Mouse (Mus musculus) left cerebral cortex, postnatal 14 days (tissue): ENCODE measurements at regions not wholly inside any gene's neighbourhood (a gene's known extent, or its start where the extent isn't known, plus 50 kb on each side); places are given as distances from the start of the nearest gene placed in this dataset.
A peak's percentile ranks its signal among the peaks of the same experiment; 100 is the strongest.
"Not testable (repeated sequence)": the region's sequence is repeated elsewhere in the genome, so short reads cannot be mapped to it uniquely, and the experiment has no call there.

Experiments used
- DNase-seq, 2 experiments: peaks; one replicate each; pipeline ENCODE4 v3.0.0; 2021 to 2022; ENCODE audit warnings: low spot score in 2 of 2, mixed read lengths in 1 of 2
- intact Hi-C: fragments of 180-260 bp; cut with DNase I; formaldehyde crosslinking; loops from one replicate; pipeline ENCODE4 v1.15.1; 2025

DNA sequence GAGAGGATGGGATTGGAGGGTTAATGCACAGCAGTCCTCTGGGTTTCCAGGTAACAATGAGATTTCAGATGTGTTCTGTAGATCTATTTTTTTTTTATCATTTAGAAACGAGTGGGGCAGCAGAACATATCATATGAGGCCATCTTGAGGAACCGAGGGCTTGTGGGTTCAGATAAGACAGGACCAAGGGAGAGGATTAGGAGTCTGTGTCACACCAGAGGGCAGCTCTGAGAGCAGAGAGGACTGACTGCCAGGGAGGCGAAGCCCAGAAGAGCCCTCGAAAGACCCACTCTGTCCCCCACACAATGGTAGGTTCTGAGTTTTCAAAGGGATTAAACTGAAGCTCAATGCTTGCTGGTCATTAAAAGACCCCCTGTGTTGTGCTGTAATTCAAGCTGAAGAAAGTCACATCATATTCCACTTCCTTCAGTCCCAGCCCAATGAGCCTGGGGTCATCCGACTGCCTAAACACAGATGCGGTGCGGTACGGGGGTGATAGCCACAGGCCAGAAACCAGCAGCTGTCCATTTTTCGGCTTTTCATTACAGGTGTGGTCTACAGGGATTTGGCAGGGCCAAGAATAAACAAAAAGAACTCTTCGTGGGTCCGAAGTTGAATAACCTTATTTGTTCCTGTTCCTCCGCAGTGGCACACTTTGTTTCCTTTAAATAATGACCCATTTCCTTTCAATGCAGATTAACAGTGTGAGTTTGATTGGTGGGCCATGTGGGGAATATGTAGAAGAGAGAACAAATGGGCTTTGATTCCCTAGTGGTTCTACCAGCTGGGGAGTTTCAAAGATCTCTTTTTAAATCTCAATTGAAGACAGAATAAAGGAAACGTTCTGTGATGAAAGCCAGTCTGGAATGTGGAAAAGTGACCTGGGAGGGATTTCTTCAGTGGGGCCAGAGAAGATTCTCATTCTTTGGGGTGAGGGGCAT is 234.5 kb downstream of the Sec16b start:
- intact Hi-C loops, result loop anchor here (5.0 to 10.0 kb wide), 3 partner anchors 524 to 766 kb away; partner anchors contain the start of gene Brinp2
- no peak for DNase-seq

DNA sequence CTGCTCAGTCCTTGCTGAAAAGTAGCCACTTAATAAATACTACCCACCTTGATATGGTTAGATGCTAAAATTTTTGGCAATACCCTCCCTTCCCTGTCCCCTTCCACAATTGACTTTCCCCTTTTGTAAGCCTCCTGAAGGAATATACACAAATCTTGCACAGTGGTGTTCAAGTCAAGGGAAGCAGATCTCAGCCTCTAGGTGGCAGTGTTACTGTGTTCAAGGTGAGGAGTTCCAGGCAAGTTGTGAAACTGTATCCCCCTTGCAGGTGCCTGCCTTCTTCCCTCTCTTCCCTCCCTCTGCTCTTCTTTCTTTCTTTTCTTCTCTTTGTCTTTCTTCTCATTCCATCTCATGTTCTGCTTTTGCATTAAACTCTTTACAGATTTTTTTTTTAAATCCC is 239.1 kb downstream of the Sec16b start:
- intact Hi-C loops, result loop anchor here (5.0 to 10.0 kb wide), 3 partner anchors 519 to 907 kb away; partner anchors contain the start of gene Brinp2

DNA sequence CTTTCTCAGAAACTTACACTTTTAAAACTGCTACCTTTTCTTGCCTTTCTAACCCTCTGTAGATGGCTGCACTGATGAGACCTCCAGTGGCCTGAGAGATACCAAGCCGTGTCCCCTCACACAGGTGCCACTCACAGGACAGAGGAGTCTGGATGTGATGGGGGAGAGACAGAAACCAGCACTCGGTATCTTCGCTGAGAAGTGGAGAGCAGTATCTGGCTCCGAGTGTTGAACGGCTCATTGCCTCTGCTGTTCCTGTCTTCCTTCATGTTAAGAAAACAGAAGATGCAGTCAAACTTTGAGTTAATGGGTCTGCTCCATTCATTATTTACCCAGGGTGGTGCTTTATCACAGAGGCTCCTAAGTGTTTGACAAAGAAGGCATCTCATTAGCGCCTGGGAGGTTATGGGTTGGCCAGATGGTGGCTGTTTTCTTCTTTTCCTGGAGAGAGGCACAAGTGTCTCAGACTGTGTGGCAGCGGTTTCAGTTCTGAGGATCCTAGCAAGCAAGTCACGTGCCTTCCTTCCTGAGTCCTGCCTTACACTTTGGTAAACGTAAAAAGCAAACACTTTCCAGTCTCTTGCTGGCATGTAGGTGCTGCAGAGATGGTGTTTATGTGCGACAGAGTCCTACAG is 248.6 kb downstream of the Sec16b start:
- no peak for DNase-seq
- intact Hi-C loops, result no loop called here

More for the DNA sequence above, 239.1 kb downstream of the Sec16b start:
- peak; percentile 86 to 91 for DNase-seq

DNA sequence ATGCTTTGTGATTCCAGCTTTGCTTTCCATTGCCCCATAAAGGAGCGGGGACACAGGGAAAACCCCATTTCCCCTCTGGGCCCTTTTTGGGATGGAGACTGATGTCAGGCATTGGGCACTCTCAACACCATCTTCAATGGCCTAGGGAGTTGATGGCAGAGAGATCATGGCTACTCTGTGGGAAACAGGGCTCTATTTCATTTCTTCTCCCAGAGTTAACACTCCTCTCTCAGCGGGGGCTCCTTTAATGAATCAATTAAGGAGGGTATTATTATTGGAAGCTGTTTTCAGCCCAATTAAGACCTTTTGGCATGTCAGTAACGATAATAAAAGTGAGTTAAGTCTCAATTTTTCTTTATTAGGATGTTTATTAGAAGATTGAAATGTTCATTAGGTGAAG is 250.4 kb downstream of the Sec16b start:
- intact Hi-C loops, result no loop called here
- no peak for DNase-seq

DNA sequence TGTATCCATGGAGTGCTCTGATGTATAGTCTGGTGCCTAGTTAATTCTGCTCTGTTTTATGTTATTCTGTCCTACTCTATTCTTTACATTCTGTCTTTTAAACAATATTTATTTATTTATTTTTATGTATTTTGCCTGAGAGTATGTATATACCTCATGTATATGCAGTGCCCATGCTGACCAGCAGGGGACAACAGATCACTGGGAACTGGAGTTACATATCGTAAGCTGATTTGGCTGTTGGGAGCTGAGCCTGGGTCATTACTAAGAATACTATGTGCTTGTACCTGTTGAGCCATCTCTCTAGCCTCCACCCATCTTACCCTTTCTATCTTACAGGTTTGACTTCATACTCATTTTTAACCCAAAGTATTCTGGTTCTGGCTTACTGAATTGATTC is 251.8 kb downstream of the Sec16b start:
- intact Hi-C loops, result no loop called here
- no peak for DNase-seq

DNA sequence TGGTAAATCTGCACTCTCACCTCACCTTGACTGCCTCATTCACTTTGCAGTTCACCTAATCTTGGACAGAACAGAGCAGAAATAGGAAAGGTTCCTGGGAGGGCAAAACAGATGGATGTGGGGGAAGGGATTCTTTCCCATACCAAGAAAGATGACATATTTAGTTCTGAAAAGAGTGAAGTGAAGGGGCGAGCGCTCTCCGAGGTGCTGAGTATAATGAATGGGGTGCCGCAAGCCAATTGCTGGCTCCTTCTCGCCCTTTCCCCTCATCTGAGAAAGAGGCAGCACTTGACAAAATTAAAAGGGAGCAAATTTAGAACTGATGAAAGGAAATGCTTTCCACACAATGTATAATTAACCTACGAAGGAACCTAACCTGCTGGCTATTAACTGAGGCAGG is 261.7 kb downstream of the Sec16b start:
- intact Hi-C loops, result no loop called here
- no peak for DNase-seq

DNA sequence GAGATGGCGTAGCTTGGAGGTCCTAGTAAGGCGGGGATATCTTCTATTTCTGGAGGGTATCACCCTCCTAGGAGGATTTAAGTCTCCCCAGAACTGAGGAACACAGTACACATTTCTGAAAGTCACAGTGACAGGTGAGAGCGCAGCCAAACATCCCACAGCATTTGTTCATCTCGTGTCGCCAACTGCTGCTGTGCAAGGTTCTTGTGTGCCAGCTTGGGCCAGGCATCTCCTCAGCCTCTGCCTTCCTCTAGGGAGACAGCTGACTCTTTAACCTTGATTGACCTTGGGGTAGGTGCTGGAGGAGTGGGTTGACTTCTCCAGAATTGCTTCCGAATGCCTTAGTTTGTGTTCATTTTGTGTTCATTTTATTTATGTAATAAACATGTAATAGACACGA is 291.2 kb downstream of the Sec16b start:
- no peak for DNase-seq
- intact Hi-C loops, result no loop called here

DNA sequence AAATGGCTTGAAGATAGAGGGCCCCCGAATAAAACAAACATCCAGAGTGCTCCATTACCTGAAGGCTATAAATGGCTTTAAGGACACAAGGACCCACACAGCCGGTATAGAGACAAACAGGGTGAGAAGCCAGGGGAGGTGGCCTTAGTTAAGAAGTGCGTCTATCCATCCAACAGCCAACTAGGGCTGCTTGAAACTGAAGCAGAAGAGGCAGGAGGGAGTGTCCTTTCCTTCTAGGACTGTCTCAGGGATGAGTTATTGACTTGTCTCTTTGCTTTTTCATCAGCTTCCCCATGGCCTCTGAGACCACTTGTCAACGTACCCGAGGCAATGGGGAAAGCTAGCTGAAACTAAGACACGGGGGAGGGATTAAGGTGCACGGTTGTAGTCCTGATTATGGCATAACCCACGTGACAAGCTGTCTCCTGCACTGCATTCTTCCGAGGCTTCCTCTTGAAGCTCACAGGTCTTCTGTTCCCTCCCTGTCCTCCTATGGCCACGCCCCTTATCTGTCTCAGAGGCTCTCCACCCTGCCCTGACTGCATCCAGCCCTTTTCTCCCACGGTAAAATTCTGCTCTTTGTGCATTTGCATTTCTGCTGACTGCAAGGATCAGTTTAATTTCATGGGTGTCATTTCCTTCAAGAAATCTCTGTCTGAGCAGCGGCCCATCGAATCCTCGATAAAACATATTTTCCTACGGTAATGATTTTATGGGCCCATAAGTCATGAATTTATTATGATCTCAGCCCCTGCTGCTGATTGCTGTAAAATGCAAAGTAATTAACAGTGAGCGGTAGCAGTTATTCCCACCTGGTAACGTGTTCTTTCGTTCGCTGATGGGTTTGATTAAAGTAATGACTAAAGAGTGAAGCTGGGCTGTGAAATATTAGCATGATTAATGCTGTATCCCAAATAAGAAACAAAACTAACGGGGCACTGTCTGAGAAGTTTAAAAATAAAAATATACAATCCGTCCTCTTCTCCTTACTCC is 292.3 kb downstream of the Sec16b start:
- no peak for DNase-seq
- intact Hi-C loops, result no loop called here

DNA sequence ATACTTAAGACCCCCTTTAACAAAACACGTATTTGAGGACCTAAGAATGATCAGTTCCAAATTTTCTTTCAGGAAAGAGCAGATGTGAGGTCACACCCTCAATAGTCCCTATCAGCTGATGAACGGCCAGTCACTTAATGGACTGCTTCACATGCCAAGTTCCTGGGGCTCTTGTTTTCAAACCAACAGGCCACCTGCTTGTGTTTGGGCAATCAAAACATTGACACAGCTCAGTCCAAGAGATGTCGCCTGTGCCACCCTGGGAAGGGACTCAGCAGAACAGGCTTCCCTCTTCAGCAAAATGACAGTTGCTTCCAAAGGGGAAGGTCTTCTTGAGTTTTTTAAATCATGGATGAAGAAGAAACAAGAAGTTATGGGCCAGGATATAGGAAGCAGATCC is 294.6 kb downstream of the Sec16b start:
- intact Hi-C loops, result no loop called here
- no peak for DNase-seq

DNA sequence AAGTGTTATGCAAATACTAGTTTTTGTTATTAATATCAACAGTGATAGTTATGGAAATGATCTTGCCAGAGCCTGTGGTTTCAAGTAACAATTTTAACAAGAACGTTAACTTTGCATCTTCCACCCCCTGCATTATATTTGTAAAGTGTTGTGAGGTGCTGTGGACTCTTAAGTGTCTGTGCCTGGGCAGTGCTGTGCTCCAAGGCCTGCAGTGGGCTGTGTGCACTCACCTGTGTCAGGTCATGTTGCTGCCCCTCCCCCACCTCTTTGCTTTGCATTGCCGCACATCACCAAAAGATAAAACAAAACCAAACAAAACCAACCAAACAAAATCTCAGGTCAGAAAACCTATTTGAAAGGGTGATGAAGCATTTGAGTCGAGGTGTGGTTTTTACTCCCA is 297.7 kb downstream of the Sec16b start:
- DNase-seq, result no peak
- intact Hi-C loops, result no loop called here

DNA sequence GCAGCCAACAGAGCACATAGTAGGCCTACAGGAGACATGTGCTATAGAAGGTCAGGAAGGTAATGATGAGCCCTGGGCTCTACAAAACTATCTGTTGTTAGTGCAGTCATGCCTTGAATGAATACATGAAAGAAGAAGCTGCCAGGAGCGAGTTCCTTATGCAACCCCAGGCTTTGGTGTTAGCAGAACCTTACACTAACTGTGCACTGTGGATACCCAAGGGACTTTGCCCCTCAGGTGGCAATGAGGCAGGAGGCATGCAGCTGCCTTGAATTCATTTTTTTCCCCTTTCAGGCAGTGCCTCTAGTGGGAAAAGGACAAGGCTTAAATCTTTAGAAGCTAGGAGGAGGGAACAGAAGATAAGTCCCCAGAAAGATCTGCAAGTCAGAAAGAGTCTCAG is 299.8 kb downstream of the Sec16b start:
- intact Hi-C loops, result no loop called here
- no peak for DNase-seq

DNA sequence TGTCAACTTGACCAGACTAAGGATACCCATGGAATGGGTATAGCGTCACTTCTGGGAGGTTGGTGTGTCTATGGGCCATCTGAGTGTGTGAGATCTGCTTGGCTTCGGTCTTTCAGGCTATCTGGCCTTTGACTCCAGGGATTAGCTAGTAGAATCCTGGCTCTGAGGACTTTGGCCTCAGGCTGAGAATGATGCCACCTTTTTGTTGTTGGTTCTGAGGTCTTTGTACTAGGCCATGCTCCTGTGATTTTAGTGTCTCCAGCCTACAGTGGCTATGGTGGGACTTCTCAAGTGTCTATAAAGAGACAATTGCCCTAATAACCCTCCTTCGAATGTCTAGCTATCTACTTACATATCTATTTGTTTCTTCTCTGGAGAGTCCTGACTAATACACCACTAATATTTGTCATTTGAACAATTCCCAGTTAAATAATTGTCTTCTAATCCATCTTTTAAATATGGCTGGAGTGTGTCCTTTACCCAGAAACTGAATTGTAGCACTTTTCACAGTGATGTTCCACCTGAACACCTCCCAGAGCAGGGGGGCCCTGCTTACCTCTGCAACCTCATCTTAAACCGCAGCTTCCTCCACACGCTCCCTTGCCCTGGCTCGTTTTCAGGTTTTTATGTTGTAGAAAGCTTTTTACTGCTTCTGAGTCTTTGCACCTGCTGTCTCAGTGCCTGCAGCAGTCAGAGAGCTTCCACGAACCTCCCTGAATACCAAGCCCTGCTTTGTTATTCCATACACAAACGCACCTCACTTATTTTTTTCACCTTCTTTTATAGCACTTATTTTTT is 303.3 kb downstream of the Sec16b start:
- no peak for DNase-seq
- intact Hi-C loops, result no loop called here

DNA sequence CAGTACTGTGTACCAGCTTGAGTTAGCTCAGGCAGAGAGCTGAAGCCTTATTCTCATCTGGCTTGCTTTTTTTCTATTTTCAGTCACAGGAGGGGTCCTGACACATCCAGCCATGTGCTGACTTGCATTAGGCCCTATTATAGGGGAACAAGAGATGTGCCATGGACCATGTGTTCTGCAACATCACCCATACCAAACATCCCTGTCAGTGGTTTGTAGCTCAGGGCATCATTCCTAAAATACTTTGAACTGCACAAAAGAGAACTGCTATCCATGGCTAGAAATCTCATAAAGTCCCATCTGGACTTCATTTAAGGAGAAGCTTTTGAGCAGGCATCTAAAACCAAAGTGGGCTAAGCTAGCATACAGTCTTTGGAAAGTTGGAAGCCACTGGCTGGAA is 304.1 kb downstream of the Sec16b start:
- intact Hi-C loops, result no loop called here
- DNase-seq, result no peak

DNA sequence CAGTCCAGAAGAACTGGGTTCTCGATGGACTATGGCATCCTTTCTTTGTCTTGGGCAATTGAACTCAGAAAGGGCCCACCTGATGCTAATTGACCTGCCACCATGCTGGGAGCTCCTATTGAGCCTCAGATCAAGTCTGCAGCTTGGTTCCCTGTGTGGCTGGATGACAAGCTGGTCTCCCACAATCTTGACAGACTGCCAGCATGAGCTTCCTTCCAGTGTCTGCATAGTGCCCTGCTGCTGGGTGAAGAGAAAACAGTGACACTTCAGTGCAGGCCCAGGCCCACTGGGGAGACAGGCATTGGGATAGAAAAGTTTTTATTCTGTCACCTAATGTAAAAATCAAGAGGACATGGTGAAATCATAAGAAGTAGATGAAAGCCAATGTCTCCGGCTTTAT is 321.4 kb downstream of the Sec16b start:
- intact Hi-C loops, result no loop called here
- no peak for DNase-seq

DNA sequence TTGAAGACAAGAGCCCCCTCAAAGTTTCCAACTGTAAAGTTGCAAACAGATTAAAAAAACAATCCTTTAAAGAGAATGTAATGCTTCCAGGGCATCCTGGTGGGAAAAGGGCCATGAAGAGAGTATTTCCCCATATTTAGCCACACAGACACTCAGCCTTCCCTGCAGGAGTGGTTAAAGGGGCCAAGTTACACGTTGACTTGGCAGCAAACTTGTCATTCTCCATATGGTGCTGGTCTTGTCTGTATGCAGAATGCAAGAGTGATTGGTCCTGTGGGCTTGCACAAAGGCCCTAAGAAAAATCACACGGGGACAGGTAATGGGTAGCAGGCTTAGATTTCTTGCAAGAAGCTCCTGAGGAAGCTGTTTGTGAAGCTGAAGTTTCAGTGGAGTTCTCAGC is 325.0 kb downstream of the Sec16b start:
- no peak for DNase-seq
- intact Hi-C loops, result no loop called here

DNA sequence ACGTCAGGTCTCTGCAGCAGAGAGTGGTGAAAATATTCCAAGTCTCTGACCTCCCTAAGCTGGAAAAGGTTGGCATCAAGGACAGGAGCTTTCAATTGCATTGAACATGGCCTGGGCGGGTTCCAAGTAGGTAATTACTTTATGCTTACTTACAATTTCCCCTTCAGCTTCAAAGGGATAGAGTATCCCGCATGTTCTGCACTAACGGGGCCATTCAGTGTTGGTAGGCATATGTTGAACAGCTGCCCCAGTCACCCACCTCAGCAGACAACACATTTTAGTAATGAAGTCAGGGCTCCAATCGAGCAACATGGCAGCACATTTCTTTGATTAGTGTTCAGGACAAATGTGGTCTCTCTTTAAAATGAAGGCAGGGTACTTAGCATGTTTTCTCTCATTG is 366.2 kb downstream of the Sec16b start:
- intact Hi-C loops, result no loop called here
- DNase-seq, result no peak

DNA sequence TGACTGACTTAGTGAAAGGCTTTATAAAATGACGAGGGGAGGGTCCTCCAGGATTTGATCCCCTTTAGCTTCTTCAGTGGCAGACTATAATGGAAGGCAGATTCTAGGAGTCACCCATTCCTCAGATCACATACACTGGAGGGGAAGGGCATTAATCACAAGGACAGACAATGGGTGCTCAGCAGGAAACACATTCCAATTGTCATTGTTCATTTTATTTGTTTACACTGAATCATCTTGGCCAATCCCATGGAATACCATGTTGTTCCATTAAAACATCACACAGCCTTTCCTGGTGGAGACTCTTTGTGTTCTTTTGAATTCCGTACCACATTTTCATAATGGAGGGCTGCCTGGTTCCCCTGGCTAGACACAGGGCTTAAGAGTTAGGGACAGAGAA is 368.5 kb downstream of the Sec16b start:
- intact Hi-C loops, result no loop called here
- no peak for DNase-seq

DNA sequence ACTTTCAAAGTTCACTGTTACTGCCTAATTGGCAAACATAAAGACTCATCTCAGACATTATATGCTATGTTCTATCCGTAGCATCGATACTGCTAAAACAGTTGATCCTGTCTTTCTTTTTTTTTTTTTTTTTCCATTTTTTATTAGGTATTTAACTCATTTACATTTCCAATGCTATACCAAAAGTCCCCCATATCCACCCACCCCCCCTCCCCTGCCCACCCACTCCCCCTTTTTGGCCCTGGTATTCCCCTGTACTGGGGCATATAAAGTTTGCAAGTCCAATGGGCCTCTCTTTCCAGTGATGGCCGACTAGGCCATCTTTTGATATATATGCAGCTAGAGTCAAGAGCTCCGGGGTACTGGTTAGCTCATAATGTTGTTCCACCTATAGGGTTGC is 370.6 kb downstream of the Sec16b start:
- DNase-seq, intact Hi-C loops: not testable (repeated sequence)

DNA sequence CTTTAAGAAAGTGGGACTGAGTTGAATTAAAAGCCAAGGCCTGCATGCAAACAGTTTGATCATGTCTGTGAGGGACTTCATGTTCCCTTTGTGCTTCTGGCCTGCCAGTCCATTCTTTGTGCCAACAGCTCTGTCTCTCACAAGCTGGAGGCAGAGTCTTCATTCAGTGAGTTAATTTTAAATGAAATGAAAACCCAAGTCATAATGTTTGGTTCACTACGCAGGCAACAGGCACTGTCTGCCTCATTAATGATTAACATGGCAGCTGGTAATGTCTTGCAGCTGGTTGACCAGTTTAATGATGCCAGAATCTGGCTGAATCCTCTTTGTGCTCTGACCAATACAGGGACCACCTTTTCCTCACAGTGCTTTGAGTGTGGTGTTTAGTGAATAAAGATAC is 380.6 kb downstream of the Sec16b start:
- no peak for DNase-seq
- intact Hi-C loops, result no loop called here
